Mouse (Mus musculus): ENCODE results near the gene Tbx21. TPM values are rescaled to one million over a fixed set of nuclear protein-coding genes. Genes with fewer than 3 reads are reported as not detected.

Gene Tbx21
- polyA plus RNA-seq, 1 experiment from 2014 or later = not detected

DNA sequence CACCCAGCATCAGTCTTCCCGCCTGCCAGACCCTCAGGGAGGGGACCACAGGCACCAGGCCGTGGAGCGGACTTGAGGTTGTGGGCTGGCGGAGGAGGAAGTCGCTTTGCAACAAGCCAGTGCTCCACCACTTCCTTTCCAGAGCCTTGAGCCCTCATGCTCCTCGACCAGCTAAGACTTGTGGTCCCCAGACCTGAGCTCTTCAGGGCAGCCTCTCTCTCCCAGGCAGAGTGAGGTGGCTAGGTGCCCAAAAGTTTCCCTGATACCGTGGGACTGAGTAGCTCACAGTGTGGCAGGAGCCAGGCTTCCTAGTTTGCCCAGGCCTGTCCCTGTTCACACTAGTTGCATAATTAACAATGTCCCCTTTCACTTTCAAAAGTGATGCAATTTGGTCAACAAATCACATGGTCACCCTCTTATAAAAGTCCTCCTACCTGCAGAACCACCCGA lies 27.1 kb upstream of the Tbx21 start:
- Histone ChIP-seq H3K4me1 (ENCODE audit: control insufficient read depth, insufficient read depth, low read length) (peaks cover 11% of the 10 kb centered on the region), H3K9ac (replicated peaks; ENCODE audit: low read length) (no peak overlapping the region), H3K27ac (replicated peaks; ENCODE audit: low read depth, low read length) (no peak overlapping the region), H3K4me3 (ENCODE audit: low read depth, low read length) (no peak overlapping the region), H3K4me2 (ENCODE audit: low read depth, low read length) (no peak overlapping the region), H3K36me3 (replicated peaks; ENCODE audit: control insufficient read depth, insufficient read depth, low read depth, low read length) (no peaks in the 10 kb centered on the region), H3K27me3 (ENCODE audit: control insufficient read depth, insufficient read depth, low read length) (peaks cover 19% of the 10 kb centered on the region), H3K9me3 (replicated peaks; ENCODE audit: control insufficient read depth, low read length) (no peaks in the 10 kb centered on the region)
- DNase-seq (ENCODE audit: low spot score) (no peak), ATAC-seq (replicated peaks; ENCODE audit: insufficient number of reproducible peaks, low FRiP score, low TSS enrichment, low read depth) (no peak)
- 73% methylated on average over 8 of the region's 8 CpGs for WGBS

DNA sequence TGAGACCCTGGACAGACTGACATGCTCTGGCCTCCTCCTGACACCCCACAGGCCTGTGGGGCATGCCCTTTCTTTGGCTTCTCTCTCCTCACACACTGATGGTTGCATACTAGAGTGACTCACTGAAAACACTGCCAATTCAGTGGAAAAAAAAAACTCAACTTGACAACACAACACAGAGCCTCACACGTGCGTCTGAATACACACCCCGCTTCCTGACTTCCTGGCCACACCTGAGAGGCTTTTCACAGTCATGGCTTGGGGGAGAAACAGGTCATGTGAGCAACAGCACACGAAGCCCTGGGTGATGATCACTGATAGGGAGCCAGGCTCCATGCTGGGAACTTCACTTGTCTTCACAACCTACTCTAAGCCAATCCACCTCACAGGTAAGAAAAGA lies 25.7 kb upstream of the Tbx21 start:
- WGBS = 76% methylated on average over 4 of the region's 4 CpGs
- H3K4me2 ChIP-seq (ENCODE audit: low read depth, low read length) = no peak overlapping the region
- H3K9me3 ChIP-seq (replicated peaks; ENCODE audit: control insufficient read depth, low read length) = no peaks in the 10 kb centered on the region
- ATAC-seq (replicated peaks; ENCODE audit: insufficient number of reproducible peaks, low FRiP score, low TSS enrichment, low read depth) = no peak
- peaks cover 11% of the 10 kb centered on the region for H3K4me1 ChIP-seq (ENCODE audit: control insufficient read depth, insufficient read depth, low read length)
- no peak for DNase-seq (ENCODE audit: low spot score)
- no peak overlapping the region for H3K9ac ChIP-seq (replicated peaks; ENCODE audit: low read length)
- no peak overlapping the region for H3K27ac ChIP-seq (replicated peaks; ENCODE audit: low read depth, low read length)
- no peak overlapping the region for H3K4me3 ChIP-seq (ENCODE audit: low read depth, low read length)
- H3K27me3 ChIP-seq (ENCODE audit: control insufficient read depth, insufficient read depth, low read length) = peaks cover 19% of the 10 kb centered on the region
- no peaks in the 10 kb centered on the region for H3K36me3 ChIP-seq (replicated peaks; ENCODE audit: control insufficient read depth, insufficient read depth, low read depth, low read length)

- H3K27me3 ChIP-seq (ENCODE audit: control insufficient read depth, insufficient read depth, low read length) = peaks cover 19% of the 10 kb centered on the region
- H3K27ac ChIP-seq (replicated peaks; ENCODE audit: low read depth, low read length) = no peak overlapping the region
- peak overlapping the region; percentile 47 for H3K9ac ChIP-seq (replicated peaks; ENCODE audit: low read length)
- DNase-seq (ENCODE audit: low spot score) (no peak), ATAC-seq (replicated peaks; ENCODE audit: insufficient number of reproducible peaks, low FRiP score, low TSS enrichment, low read depth) (0 out of 2 replicates have a peak, but pooled peaks have one; percentile 12)
- H3K9me3 ChIP-seq (replicated peaks; ENCODE audit: control insufficient read depth, low read length) = no peaks in the 10 kb centered on the region
- H3K4me2 ChIP-seq (ENCODE audit: low read depth, low read length) = peak overlapping the region; percentile 83
- H3K4me1 ChIP-seq (ENCODE audit: control insufficient read depth, insufficient read depth, low read length) = peaks cover 11% of the 10 kb centered on the region
- H3K4me3 ChIP-seq (ENCODE audit: low read depth, low read length) = peak overlapping the region; percentile 35
- no peaks in the 10 kb centered on the region for H3K36me3 ChIP-seq (replicated peaks; ENCODE audit: control insufficient read depth, insufficient read depth, low read depth, low read length)
- WGBS = 12% methylated on average over 10 of the region's 15 CpGs
These were observed 24.1 kb upstream of the Tbx21 start for GRCm38 (mm10) chr11:97139256-97139655.

DNA sequence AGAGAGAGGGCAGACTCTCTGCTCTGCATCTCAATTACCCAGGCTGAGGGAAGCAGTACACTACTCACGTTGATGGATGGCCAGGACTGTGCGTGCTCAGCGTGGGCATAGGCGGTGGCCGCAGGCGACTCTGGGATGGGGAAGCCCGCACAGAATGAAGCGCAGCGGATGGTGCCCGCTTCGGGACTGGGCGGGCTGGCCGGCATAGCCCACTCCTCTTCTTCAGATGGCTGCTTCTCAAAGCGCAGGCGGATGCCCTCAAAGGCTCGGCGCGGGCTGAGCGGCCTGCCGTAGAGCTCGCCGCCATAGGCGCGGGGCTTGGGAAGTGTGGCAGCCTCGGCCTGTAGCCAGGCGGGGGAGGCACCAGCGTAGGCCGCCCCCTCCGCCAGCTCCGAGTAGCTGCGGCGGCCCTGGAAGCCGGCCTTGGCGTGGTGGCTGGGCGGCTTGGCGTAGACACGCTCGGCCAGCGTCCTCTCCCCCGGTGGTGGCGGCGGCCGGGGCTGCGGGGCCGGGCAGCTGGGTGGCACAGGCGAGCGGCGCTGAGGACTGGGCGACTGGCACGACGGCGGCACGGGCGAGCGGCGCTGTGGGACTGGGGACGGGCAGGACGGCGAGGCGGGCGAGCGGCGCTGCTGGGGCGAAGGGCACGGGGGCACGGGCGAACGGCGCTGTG lies 23.6 kb upstream of the Tbx21 start:
- H3K27ac ChIP-seq (replicated peaks; ENCODE audit: low read depth, low read length) = no peak overlapping the region
- WGBS = 9% methylated on average over 60 of the region's 69 CpGs
- ATAC-seq (replicated peaks; ENCODE audit: insufficient number of reproducible peaks, low FRiP score, low TSS enrichment, low read depth) = peak; percentile 40

DNA sequence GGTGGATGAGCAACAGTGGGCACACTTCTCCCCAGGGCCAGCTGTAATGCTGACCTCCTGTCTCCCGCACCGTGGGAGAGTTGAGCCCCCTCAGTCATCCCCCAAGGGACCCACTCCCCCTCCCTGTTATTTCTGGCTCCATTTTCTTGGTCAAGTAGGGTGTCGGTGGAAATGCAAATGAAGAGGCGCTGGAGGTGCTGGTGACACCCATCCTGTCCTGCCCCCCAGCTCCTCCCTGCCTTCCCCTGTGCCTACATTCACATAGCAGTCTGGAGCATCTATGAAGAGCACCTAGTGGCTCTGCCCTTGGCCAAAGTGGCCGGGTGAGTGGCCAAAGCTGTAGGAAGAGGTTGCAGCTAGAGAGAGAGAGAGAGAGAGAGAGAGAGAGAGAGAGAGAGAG lies 18.1 kb upstream of the Tbx21 start:
- WGBS = 67% methylated on average over 5 of the region's 5 CpGs
- peaks cover 2% of the 10 kb centered on the region; the same call in 1 of the 2 replicates for H3K27me3 ChIP-seq (ENCODE audit: control insufficient read depth, insufficient read depth, low read length)

More for the DNA sequence above, 23.6 kb upstream of the Tbx21 start:
- peak overlapping the region; percentile 35 for H3K4me3 ChIP-seq (ENCODE audit: low read depth, low read length)
- H3K27me3 ChIP-seq (ENCODE audit: control insufficient read depth, insufficient read depth, low read length) = peaks cover 19% of the 10 kb centered on the region
- H3K4me2 ChIP-seq (ENCODE audit: low read depth, low read length) = peak overlapping the region; percentile 83
- H3K4me1 ChIP-seq (ENCODE audit: control insufficient read depth, insufficient read depth, low read length) = peaks cover 11% of the 10 kb centered on the region
- DNase-seq (ENCODE audit: low spot score) = peak; percentile 43
- H3K9ac ChIP-seq (replicated peaks; ENCODE audit: low read length) = peak overlapping the region; percentile 47
- no peaks in the 10 kb centered on the region for H3K36me3 ChIP-seq (replicated peaks; ENCODE audit: control insufficient read depth, insufficient read depth, low read depth, low read length)
- H3K9me3 ChIP-seq (replicated peaks; ENCODE audit: control insufficient read depth, low read length) = no peaks in the 10 kb centered on the region

DNA sequence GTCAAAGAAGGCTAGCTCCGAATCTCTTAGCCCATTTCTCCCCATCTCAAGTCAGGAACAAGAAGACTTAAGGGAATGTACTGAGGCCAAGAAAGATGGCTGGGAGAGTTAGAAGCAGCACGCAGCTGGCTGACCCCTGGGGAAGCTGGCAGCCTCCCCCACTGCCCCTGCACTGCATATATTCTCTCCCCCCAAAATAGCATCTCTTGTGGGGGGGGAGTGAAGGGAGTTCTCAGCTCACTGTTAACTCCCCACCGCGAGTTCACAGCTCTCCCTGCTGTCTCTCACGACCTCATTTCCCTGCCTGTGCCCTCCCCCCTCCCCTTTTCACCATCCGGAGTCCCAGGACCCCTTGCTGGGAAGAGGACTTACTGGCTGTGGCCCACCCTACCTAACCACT lies 17.1 kb upstream of the Tbx21 start:
- no peaks in the 10 kb centered on the region for H3K36me3 ChIP-seq (replicated peaks; ENCODE audit: control insufficient read depth, insufficient read depth, low read depth, low read length)
- DNase-seq (ENCODE audit: low spot score) (no peak), ATAC-seq (replicated peaks; ENCODE audit: insufficient number of reproducible peaks, low FRiP score, low TSS enrichment, low read depth) (no peak)
- no peaks in the 10 kb centered on the region for H3K9me3 ChIP-seq (replicated peaks; ENCODE audit: control insufficient read depth, low read length)
- no peaks in the 10 kb centered on the region for H3K4me1 ChIP-seq (ENCODE audit: control insufficient read depth, insufficient read depth, low read length)
- WGBS = 31% methylated on average over 6 of the region's 6 CpGs
- no peak overlapping the region for H3K4me2 ChIP-seq (ENCODE audit: low read depth, low read length)
- H3K4me3 ChIP-seq (ENCODE audit: low read depth, low read length) = no peak overlapping the region
- no peak overlapping the region for H3K27ac ChIP-seq (replicated peaks; ENCODE audit: low read depth, low read length)
- no peak overlapping the region for H3K9ac ChIP-seq (replicated peaks; ENCODE audit: low read length)
- no peaks in the 10 kb centered on the region for H3K27me3 ChIP-seq (ENCODE audit: control insufficient read depth, insufficient read depth, low read length)

More for the DNA sequence above, 18.1 kb upstream of the Tbx21 start:
- no peak overlapping the region for H3K9ac ChIP-seq (replicated peaks; ENCODE audit: low read length)
- no peak overlapping the region for H3K4me3 ChIP-seq (ENCODE audit: low read depth, low read length)
- H3K9me3 ChIP-seq (replicated peaks; ENCODE audit: control insufficient read depth, low read length) = no peaks in the 10 kb centered on the region
- DNase-seq (ENCODE audit: low spot score) (no peak), ATAC-seq (replicated peaks; ENCODE audit: insufficient number of reproducible peaks, low FRiP score, low TSS enrichment, low read depth) (no peak)
- no peak overlapping the region for H3K4me2 ChIP-seq (ENCODE audit: low read depth, low read length)
- no peaks in the 10 kb centered on the region for H3K36me3 ChIP-seq (replicated peaks; ENCODE audit: control insufficient read depth, insufficient read depth, low read depth, low read length)
- no peaks in the 10 kb centered on the region for H3K4me1 ChIP-seq (ENCODE audit: control insufficient read depth, insufficient read depth, low read length)
- H3K27ac ChIP-seq (replicated peaks; ENCODE audit: low read depth, low read length) = no peak overlapping the region

DNA sequence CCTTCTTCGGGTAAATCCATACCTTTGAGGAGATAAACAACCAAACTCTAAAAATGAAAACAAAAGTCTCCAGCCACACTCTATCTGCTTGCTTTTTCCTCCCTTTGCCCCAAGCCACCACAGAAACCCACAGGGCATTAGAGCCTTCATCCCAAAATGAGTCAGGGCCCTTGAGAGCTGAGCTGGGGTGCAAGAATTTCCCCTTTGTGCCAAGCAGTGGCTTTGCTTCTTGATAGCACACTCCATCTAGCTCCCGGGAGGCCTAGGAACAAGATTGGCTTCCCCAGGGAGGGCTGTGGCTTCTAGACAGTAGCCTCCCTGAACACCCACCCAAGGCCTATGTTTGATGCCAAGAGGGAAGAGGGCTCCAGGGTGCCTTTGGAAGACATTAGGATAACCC lies 16.6 kb upstream of the Tbx21 start:
- Histone ChIP-seq H3K4me2 (ENCODE audit: low read depth, low read length) (no peak overlapping the region), H3K4me3 (ENCODE audit: low read depth, low read length) (no peak overlapping the region), H3K9ac (replicated peaks; ENCODE audit: low read length) (no peak overlapping the region), H3K27me3 (ENCODE audit: control insufficient read depth, insufficient read depth, low read length) (no peaks in the 10 kb centered on the region), H3K4me1 (ENCODE audit: control insufficient read depth, insufficient read depth, low read length) (no peaks in the 10 kb centered on the region), H3K27ac (replicated peaks; ENCODE audit: low read depth, low read length) (no peak overlapping the region), H3K36me3 (replicated peaks; ENCODE audit: control insufficient read depth, insufficient read depth, low read depth, low read length) (no peaks in the 10 kb centered on the region), H3K9me3 (replicated peaks; ENCODE audit: control insufficient read depth, low read length) (no peaks in the 10 kb centered on the region)
- DNase-seq (ENCODE audit: low spot score) (no peak), ATAC-seq (replicated peaks; ENCODE audit: insufficient number of reproducible peaks, low FRiP score, low TSS enrichment, low read depth) (no peak)
- WGBS = 77% methylated on average over 2 of the region's 2 CpGs

DNA sequence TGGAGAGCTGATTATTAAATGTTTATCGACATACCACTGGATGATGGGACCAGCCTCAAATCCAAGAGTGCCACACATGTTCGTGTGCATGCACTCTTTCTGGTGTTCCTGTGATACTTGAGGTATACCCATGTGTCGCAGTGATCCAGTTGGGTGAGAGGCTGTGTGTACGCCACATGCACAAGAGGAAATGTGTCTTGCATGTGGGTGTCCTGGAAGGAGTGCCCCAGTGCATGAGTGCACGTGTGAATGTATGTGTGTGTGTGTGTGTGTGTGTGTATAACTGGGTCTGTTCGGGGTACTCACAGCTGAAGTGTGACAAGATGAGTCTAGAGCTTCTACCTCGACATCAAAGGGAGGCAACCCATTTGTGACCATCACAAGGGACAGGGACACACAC lies 15.2 kb upstream of the Tbx21 start:
- 82% methylated on average over 7 of the region's 7 CpGs for WGBS
- Histone ChIP-seq H3K36me3 (replicated peaks; ENCODE audit: control insufficient read depth, insufficient read depth, low read depth, low read length) (no peaks in the 10 kb centered on the region), H3K27ac (replicated peaks; ENCODE audit: low read depth, low read length) (no peak overlapping the region), H3K27me3 (ENCODE audit: control insufficient read depth, insufficient read depth, low read length) (no peaks in the 10 kb centered on the region), H3K4me2 (ENCODE audit: low read depth, low read length) (no peak overlapping the region), H3K4me3 (ENCODE audit: low read depth, low read length) (no peak overlapping the region), H3K9ac (replicated peaks; ENCODE audit: low read length) (no peak overlapping the region), H3K9me3 (replicated peaks; ENCODE audit: control insufficient read depth, low read length) (no peaks in the 10 kb centered on the region), H3K4me1 (ENCODE audit: control insufficient read depth, insufficient read depth, low read length) (no peaks in the 10 kb centered on the region)
- DNase-seq (ENCODE audit: low spot score) = no peak
- no peak for ATAC-seq (replicated peaks; ENCODE audit: insufficient number of reproducible peaks, low FRiP score, low TSS enrichment, low read depth)
